Mouse (Mus musculus): ENCODE measurements at regions not wholly inside any gene's neighbourhood (a gene's known extent, or its start where the extent isn't known, plus 50 kb on each side); places are given as distances from the start of the nearest gene placed in this dataset.

DNA sequence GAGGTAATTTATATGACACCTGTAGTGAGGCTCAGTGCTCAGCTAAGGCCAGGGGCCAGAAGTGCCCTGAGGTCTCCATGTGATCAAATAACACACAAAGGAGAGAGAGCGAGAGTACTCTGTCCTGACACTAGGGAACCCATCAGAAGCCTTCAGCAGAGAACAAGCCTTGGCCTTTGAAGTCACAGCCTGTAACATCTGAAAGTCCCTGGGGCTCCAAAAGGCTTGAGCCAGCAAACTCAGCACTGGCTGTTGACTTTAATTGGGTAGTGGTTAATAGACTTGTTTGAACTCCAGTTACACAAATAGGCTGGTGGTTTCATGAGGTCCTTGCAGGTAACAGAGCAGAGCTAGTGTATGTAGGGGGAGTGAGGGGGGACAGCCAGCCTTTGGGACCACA is 422.5 kb downstream of the Matn1 start:
- DNase-seq (ENCODE audit: low read depth, low spot score) = no peak

DNA sequence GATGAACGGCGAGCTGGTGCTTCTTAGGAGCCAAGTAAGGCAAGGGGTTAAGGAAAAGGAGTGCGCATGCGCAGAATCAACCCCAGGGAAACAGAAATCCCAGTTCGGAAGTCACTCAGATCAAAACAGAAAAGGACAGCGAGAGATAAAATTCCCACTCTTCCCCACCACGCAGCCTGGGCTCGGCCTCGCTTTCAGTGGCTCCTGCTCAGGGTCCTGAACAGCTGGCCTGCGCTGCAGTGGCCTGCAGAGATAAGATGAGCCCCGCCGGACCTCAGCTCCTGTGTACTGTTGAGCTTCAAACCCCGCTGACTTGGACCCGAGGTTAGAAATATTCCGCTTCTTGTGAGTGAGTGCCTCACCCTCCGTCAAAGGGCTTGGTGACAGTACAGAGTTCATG is 428.3 kb downstream of the Matn1 start:
- no peak for DNase-seq (ENCODE audit: low read depth, low spot score)

DNA sequence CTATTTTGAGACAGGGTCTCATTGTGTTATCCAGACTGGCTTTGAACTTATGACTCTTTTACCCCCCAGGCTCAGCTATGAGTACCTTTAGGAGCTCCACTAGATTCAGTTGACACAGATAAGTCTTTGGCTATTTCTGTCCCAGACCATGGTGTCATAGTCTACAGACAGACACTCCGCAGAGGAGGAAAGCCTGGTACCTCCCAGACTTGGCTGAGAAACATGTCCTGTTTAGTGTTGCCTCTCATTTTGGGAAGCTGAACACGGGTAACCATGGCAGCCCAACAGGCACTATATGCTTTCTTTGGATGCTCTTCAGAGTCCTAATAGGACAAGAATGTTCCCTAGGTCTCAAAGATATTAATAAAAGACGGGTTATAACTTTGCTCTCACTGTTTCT is 429.0 kb downstream of the Matn1 start:
- no peak for DNase-seq (ENCODE audit: low read depth, low spot score)

- DNase-seq (ENCODE audit: low read depth, low spot score) = no peak
Measured at GRCm38 (mm10) chr4:131374527-131375290, 430.5 kb downstream of the Matn1 start.

GRCm38 (mm10) chr4:131381063-131381462 is 436.9 kb downstream of the Matn1 start:
- no peak for DNase-seq (ENCODE audit: low read depth, low spot score)

DNA sequence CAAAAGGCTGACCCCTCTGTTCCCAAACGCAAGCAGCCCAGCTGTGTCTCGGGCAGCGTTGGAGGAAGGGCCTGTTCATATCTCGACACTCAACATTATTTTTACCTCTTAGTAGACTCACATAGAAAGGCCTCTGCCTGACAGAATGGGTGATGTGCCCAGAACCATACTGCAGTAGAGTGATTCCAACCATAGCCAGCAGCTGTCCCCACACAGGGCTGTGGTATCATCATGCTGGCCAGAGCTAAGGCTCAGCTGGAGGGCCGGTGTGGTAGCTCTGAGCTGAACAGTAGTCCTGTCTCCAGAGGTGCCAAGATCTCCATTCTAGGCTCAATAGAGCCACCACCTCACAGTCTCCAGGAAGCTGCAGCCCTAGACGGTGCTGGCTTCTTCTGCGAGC is 437.3 kb downstream of the Matn1 start:
- DNase-seq (ENCODE audit: low read depth, low spot score) = no peak

GRCm38 (mm10) chr4:131383862-131384261 is 439.7 kb downstream of the Matn1 start:
- DNase-seq (ENCODE audit: low read depth, low spot score) = no peak

DNA sequence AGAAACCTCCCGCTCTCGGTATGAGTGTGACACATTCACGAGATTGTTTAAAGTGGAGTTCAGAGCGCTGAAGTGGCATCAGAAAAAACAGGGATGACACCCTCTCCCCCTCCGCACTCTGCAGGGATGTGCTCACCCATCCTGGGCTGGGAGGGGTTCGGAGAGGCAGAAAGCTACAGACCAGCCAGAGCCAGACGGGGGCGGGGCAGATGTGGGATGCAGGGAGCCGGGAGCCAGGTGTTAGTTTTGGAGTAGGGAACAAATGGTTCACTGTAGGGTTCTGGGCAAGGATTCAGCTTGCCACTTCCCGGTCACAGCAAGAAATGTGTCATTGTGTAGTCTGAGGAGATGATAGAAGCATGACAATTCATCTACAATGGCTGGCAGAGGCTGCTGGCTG is 442.8 kb downstream of the Matn1 start:
- DNase-seq (ENCODE audit: low read depth, low spot score) = no peak

DNA sequence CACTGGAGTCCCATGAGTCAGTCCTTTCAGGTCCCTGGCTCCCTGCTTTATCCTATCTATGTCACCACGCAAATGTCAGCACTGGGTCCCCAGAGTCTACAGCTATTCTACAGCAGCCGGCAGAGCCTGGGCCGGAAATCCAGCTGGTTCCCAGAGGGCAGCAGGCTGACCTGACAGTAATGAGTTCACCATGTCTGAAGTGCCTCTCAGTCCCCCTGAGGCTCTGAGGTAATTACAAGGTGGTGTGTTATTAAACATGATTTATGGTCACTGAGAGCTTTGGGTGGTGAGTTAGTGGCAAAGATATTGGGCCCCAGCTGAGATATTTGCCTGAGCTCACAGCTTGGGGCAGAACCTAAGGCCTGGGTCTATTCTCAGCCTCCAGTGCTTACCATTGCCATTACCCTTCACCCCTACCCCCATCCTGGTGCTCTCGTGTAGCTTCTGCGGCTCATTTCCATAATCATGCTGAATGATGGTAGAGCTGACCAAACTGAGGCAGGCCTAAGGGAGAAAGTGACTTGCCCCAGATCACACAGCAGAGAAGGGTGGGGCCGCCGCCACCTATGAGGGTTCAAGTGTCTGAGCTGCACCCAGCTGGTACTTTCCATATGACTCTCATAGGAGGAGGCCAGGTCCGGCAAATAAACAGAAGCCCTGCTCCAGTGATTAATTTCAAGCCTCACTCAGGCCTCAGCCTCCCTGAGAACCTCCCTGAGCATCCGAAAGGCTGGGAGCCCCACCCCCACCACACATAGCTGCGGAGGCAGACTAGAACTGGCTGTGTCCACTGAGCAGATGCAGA is 446.8 kb downstream of the Ptpru start:
- no peak for DNase-seq (ENCODE audit: low read depth, low spot score)

GRCm38 (mm10) chr4:131391924-131392297 is 446.2 kb downstream of the Ptpru start:
- DNase-seq (ENCODE audit: low read depth, low spot score) = no peak

GRCm38 (mm10) chr4:131392478-131392877 is 445.6 kb downstream of the Ptpru start:
- DNase-seq (ENCODE audit: low read depth, low spot score) = no peak

- DNase-seq (ENCODE audit: low read depth, low spot score) = no peak
Measured at GRCm38 (mm10) chr4:131396226-131396840, 441.8 kb downstream of the Ptpru start.

DNA sequence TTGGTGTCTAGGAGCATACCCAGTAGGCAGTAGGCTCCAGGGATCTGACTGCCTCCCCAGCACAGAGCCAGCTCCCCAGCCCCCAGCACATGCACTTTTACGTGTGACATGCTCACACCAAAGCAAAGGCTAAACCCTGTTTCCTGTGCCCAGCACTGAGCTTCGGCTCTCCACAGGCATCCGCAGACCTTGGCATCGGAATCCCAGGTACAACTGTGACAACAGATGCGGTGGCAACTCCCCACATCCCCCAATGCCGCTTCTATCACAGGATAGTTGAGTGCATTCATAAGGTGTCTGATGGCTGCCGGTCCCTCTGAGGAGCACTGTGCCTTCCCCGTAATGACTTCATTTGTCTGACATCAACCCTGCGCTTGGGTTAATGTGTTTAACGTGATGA is 440.9 kb downstream of the Ptpru start:
- DNase-seq (ENCODE audit: low read depth, low spot score) = no peak

GRCm38 (mm10) chr4:131400756-131401155 is 437.3 kb downstream of the Ptpru start:
- peak; percentile 73 for DNase-seq (ENCODE audit: low read depth, low spot score)

- no peak for DNase-seq (ENCODE audit: low read depth, low spot score)
Measured at GRCm38 (mm10) chr4:131401255-131401654, 436.8 kb downstream of the Ptpru start.

DNA sequence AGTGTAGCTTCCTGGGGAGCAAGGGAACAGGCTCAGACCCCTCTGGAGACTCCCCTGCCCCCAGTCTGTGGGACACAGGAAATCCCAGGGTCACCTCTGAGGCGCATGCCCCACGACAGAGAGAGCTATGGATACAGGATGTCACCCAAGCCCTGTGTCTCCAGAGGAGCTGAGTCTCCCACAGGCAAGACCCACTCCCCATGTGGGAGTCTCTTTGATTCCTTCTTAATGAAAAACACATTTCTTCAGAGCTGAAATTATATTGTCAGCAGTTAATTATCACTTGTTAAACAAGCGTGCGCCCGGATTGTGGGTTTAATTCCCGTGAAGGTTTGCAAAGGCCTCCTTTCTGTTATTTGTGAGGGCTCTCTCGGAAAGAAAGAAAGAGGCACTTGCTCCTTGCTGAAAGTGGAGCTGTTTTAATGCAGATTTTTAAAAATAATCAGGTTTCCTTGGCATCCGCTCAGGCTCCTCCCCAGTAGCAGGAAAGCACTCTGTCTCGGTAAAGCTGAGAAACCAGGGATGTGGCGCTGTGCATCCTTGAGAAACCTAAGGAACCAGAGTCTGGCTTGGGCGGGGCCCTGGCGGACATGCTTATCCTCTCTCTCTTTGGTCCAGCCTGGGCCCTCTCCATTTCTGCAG is 432.6 kb downstream of the Ptpru start:
- no peak for DNase-seq (ENCODE audit: low read depth, low spot score)

GRCm38 (mm10) chr4:131407464-131407863 is 430.6 kb downstream of the Ptpru start:
- no peak for DNase-seq (ENCODE audit: low read depth, low spot score)

DNA sequence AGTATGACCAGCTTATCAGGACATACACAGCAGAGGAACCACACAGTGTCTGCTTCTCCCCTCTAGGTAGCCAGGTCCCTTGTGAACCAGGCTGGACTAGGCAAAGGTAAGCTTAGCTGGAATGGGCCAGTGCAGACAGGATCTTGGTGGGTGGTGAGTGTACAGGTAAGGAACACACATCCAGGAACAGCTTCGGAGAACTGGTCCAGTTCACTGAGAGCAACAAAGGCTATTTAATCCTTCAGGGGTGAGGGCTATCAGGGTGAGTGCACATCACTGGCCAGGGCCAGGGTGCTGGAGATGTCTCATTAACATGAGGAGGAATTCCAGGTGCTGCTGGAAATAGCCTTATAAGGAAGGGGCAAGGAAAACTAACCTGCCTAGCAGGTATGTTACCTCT is 429.4 kb downstream of the Ptpru start:
- no peak for DNase-seq (ENCODE audit: low read depth, low spot score)

DNA sequence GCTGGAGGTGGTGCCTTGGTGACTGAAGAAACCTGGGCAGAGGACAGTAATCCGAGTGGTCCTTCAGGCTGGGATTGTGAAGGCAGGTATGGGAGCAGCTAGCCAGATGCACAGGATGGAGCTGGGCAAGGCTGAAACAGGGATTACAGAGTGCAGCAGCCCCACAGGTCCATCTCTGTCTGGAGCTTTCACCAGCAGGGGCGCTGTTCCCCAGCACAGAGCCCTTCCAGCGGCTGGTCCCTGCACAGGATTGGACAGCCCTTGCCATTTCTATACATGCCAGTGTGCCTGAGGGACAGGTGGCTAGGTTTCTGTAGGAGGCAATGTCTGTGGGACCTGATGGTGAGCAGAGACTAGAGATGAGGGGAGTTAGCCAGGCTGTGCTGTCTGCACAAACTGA is 428.3 kb downstream of the Ptpru start:
- peak; percentile 73 for DNase-seq (ENCODE audit: low read depth, low spot score)

GRCm38 (mm10) chr4:131411936-131412335 is 426.2 kb downstream of the Ptpru start:
- DNase-seq (ENCODE audit: low read depth, low spot score) = no peak

DNA sequence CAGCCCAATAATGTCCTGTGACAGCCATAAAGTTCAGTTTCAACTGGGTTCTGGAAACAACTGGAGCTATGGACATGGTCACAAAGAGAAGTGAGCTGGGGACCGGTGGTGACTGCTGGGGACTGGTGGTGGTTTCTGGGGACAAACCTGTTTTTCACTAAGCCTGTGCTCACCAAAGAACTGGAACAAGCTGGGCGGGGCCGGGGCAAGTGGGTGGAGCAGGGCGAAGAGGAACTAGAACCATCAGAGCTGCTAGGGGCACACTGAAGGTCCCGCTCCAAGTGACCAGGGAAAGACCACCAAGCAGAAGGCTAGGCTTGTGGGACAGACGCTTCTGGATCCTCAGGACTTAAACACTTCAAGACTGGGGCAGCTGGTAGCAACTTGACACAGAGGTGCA is 424.7 kb downstream of the Ptpru start:
- no peak for DNase-seq (ENCODE audit: low read depth, low spot score)

GRCm38 (mm10) chr4:131415453-131415852 is 422.6 kb downstream of the Ptpru start:
- DNase-seq (ENCODE audit: low read depth, low spot score) = no peak

All from ZHBTc4 (cell line).